Mouse (Mus musculus): Measurements from ENCODE around the gene Tbc1d10a. TPM values are rescaled to one million over a fixed set of nuclear protein-coding genes. Genes with fewer than 3 reads are reported as not detected.

The Tbc1d10a gene
- total and polyA plus RNA-seq, 3 experiments: 23.0 to 27.4 TPM; not detected in 1

- H3K27ac ChIP-seq (ENCODE audit: control insufficient read depth, low read depth, low read length): peak overlapping the region; percentile 57
- H3K4me3 ChIP-seq (ENCODE audit: control insufficient read depth in 1 of 2, insufficient read depth in 1 of 2, low read depth in 2 of 2, low read length in 2 of 2): no peak overlapping the region
- H3K27me3 ChIP-seq (ENCODE audit: control insufficient read depth in 1 of 2, insufficient read depth in 2 of 2, low read length in 2 of 2): no peaks in the 10 kb centered on the region
- DNase-seq (ENCODE audit: low read depth, low spot score): peak; percentile 94
- H3K9me3 ChIP-seq (replicated peaks; ENCODE audit: insufficient read depth, low read length): no peaks in the 10 kb centered on the region
- peaks cover 2 to 31% of the 10 kb centered on the region in 2 experiments for H3K36me3 ChIP-seq (ENCODE audit: control insufficient read depth in 1 of 2, insufficient read depth in 2 of 2, low read length in 2 of 2)
- H3K79me2 ChIP-seq (ENCODE audit: control insufficient read depth, insufficient read depth, low read length, poor library complexity): no peaks in the 10 kb centered on the region
- peaks cover 22 to 30% of the 10 kb centered on the region in 2 experiments for H3K4me1 ChIP-seq (ENCODE audit: control insufficient read depth in 1 of 2, insufficient read depth in 2 of 2, low read length in 2 of 2)
- H3K9ac ChIP-seq (ENCODE audit: control insufficient read depth, low read depth, low read length, poor library complexity, severe bottlenecking): 0 out of 2 replicates have a peak overlapping the region, but pooled peaks have one; percentile 14
- TF ChIP-seq CHD2 (IDR thresholded peaks at IDR 0.05; ENCODE audit: low read length) (no peak; the same call in 1 of the 2 replicates), JUND (IDR thresholded peaks at IDR 0.05; ENCODE audit: low read depth, low read length) (no peak), RCOR1 (IDR thresholded peaks at IDR 0.05; ENCODE audit: low read depth, low read length) (peak; percentile 65; the same call in 1 of the 2 replicates), MAFK (IDR thresholded peaks at IDR 0.05; ENCODE audit: borderline replicate concordance, low read depth, low read length) (no peak), CHD1 (IDR thresholded peaks at IDR 0.05; ENCODE audit: low read depth, low read length) (no peak), GATA1 (IDR thresholded peaks at IDR 0.05; ENCODE audit: low read depth, low read length) (peak; percentile 91), MEF2A (IDR thresholded peaks at IDR 0.05; ENCODE audit: extremely low read depth, insufficient replicate concordance, low read depth, low read length, poor library complexity, severe bottlenecking) (no peak), KAT2A (conservative IDR thresholded peaks at IDR 0.05; ENCODE audit: low read depth, low read length) (no peak), SIN3A (IDR thresholded peaks at IDR 0.05; ENCODE audit: low read length) (peak; percentile 60; the same call in 1 of the 2 replicates), HCFC1 (IDR thresholded peaks at IDR 0.05; ENCODE audit: low read depth, low read length) (peak; percentile 58), TAL1 (IDR thresholded peaks at IDR 0.05; ENCODE audit: low read length) (peak; percentile 49), ETS1 (IDR thresholded peaks at IDR 0.05; ENCODE audit: low read depth, low read length) (peak; percentile 70), ZNF384 (IDR thresholded peaks at IDR 0.05; ENCODE audit: low read depth, low read length) (no peak), UBTF (IDR thresholded peaks at IDR 0.05; ENCODE audit: borderline replicate concordance, insufficient read depth, low read depth, low read length) (no peak), ZKSCAN1 (IDR thresholded peaks at IDR 0.05; ENCODE audit: low read depth, low read length) (no peak), GABPA (IDR thresholded peaks at IDR 0.05; ENCODE audit: low read depth, low read length) (no peak), SMC3 (IDR thresholded peaks at IDR 0.05; ENCODE audit: low read depth, low read length) (0 out of 2 replicates have a peak, but pooled peaks have one; percentile 18), MYC (IDR thresholded peaks at IDR 0.05; ENCODE audit: low read depth, low read length) (peak; percentile 74), USF1 (IDR thresholded peaks at IDR 0.05; ENCODE audit: low read depth, low read length) (no peak), MXI1 (IDR thresholded peaks at IDR 0.05; ENCODE audit: low read depth, low read length) (no peak), ELF1 (IDR thresholded peaks at IDR 0.05; ENCODE audit: low read depth, low read length) (peak; percentile 78), TBP (IDR thresholded peaks at IDR 0.05; ENCODE audit: low read depth, low read length) (peak; percentile 76), MYB (IDR thresholded peaks at IDR 0.05; ENCODE audit: low read depth, low read length) (no peak), BHLHE40 (IDR thresholded peaks at IDR 0.05; ENCODE audit: borderline replicate concordance, low read depth, low read length) (peak; percentile 65; the same call in 1 of the 2 replicates), ZMIZ1 (IDR thresholded peaks at IDR 0.05; ENCODE audit: low read depth, low read length) (no peak), ZC3H11A (IDR thresholded peaks at IDR 0.05; ENCODE audit: low read depth, low read length) (no peak), RAD21 (IDR thresholded peaks at IDR 0.05; ENCODE audit: low read depth, low read length) (no peak), MAX (IDR thresholded peaks at IDR 0.05; ENCODE audit: low read length) (peak; percentile 85), TCF12 (IDR thresholded peaks at IDR 0.05; ENCODE audit: low read depth, low read length) (peak; percentile 61), E2F4 (IDR thresholded peaks at IDR 0.05; ENCODE audit: borderline replicate concordance, low read depth, low read length) (no peak), CTCF (IDR thresholded peaks at IDR 0.05 in 2 of 3, conservative IDR thresholded peaks at IDR 0.05 in 1 of 3; ENCODE audit: control insufficient read depth in 1 of 3, insufficient read depth in 1 of 3, low read depth in 2 of 3, low read length in 3 of 3, poor library complexity in 1 of 3, severe bottlenecking in 1 of 3) (peak in 2 of 3 experiments; percentile 3 to 8; a peak in 1 of 6 replicates), MAZ (IDR thresholded peaks at IDR 0.05; ENCODE audit: low read depth, low read length) (no peak), EP300 (IDR thresholded peaks at IDR 0.05; ENCODE audit: low read depth in 1 of 2, low read length in 2 of 2) (peak; percentile 74 to 87), POLR2AphosphoS2 (IDR thresholded peaks at IDR 0.05; ENCODE audit: low read length) (no peak), USF2 (IDR thresholded peaks at IDR 0.05; ENCODE audit: borderline replicate concordance in 1 of 2, insufficient read depth in 1 of 2, low read depth in 1 of 2, low read length in 2 of 2) (no peak), POLR2AphosphoS5 (IDR thresholded peaks at IDR 0.05; ENCODE audit: borderline replicate concordance, low read depth, low read length) (no peak), POLR2A (IDR thresholded peaks at IDR 0.05; ENCODE audit: control insufficient read depth in 1 of 2, insufficient read depth in 1 of 2, low read depth in 1 of 2, low read length in 2 of 2, poor library complexity in 1 of 2) (peak in 1 of 2 experiments; percentile 47; a peak in 2 of 4 replicates)
Observed at GRCm38 (mm10) chr11:4206563-4206962, 20.0 kb downstream of the Tbc1d10a start.
